Mouse (Mus musculus): ENCODE data around the gene Cand2.

DNA sequence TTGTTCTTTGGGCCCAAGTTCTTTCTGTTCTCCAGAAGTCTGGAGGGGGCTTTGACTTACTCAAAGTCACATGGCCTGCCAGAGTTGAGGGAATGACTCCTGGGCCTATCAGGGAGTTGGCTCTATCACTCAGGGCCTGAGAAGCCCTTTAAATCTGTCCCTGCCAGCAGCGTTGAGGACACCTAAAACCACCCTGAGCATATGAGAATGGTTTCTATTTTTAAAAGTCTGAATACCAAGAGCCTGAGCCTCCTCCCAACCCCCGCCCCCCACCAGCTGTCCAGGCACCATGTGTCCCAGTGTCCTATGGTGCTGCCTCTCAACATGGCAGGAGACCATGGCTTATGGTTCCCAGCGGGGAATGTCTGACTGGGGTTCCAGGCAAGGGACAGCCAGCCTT is 1.5 kb downstream of the Cand2 start:
- TF ChIP-seq EP300 (IDR thresholded peaks at IDR 0.05) (no peak), CTCF (IDR thresholded peaks at IDR 0.05) (no peak)
